Mouse (Mus musculus) lung, adult 2 months (tissue): Measurements from ENCODE around the gene Plcb3.

Experiments used
- CTCF ChIP-seq: fragments of 200-500 bp; IDR thresholded peaks from 2 replicates; pipeline ENCODE4 v1.5.1; 2011; ENCODE audit warnings: mild to moderate bottlenecking, low read length, control low read depth; ENCODE audit not compliant: insufficient read depth
- POLR2A ChIP-seq: fragments of 200-500 bp; IDR thresholded peaks from 2 replicates; pipeline ENCODE4 v1.6.1; 2011; ENCODE audit warnings: low read depth, mild to moderate bottlenecking, control low read depth, low read length, borderline replicate concordance; ENCODE audit errors: extremely low read depth

- TF ChIP-seq CTCF, result no peak
- TF ChIP-seq POLR2A, result no peak
Measured at GRCm38 (mm10) chr19:6955424-6955823, 20.8 kb downstream of the Plcb3 start.
